Mouse (Mus musculus) layer of hippocampus, adult 8-10 months (tissue): ENCODE measurements at regions not wholly inside any gene's neighbourhood (a gene's known extent, or its start where the extent isn't known, plus 50 kb on each side); places are given as distances from the start of the nearest gene placed in this dataset.

Source experiments
- DNase-seq, 2 experiments: peaks; one replicate each; pipeline ENCODE4 v3.0.0; 2022; ENCODE audit warnings: low spot score in 2 of 2

DNA sequence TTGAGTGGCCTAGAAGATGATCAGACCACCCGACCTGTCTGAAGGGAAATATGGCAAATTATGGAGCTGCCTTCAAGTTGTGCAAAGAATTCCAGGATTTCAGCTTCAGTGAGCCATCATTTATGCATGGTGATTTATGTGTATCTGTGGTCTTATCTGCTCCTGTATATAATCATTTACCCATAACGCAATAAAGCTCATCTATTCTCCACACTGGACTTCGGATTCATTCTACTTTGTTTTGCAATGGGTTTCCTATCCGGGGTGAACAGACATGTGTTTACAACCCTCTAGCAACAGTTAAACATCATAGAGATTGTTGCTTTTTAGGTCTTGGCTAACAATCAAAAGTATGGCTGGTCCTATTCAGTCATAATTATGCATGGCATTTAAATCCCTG is 145.1 kb downstream of the Pcdh10 start:
- DNase-seq, result no peak

DNA sequence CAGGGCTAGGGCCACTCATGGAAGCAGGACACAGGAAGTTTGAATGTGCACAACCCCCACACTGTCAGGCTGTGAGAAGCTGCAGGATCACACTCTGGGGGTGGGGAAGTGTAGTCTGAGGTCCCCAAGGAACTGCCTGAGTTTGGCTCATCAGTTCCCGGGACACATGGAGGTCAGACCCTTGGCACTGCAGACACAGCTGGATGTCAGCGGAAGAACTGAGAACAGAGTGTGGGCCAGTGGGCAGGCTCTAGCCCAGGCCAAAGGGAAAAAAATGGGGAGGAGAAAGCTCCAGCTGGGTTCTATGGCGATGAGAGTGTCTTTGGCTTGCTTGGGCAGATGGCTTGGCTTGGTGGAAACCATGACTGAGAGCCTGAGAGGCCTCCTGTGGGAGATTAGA is 168.9 kb downstream of the Pcdh10 start:
- DNase-seq, result no peak

DNA sequence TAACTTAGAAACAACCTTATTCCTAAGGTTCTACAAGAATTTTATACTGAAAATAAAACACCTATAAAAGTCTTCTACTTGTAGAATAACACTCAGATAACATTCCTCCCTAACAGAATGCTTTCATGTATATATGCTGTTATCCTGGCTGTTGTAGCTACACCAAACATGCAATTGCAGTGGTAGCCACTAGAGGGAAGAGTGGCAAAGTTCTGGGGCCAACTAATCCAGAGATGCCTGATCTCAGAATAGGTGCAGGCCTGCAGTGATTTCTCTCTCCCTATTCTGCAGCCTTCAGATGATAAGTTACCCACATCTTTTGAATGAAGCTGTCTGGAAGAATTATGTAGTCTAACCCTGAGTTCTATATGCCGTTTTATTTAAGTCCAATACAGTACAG is 177.5 kb downstream of the Pcdh10 start:
- DNase-seq, result peak; percentile 33 to 75

DNA sequence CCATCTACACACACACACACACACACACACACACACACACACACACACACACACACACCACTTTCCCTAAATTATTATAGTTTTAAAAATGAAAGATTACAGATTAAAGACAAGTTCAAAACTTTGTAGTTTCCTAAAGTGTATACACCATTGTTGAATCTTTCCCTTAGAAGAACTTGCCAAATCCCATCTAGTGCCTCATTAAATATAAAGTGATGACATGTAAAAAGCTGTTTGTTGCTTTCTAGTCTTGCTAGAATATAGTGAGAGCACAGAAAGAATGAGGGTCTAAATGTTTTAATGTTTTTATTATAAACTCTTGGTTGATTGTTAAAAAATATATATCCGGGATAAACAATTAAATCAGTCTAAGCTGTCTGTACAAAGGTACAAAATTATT is 194.8 kb downstream of the Pcdh10 start:
- no peak for DNase-seq

DNA sequence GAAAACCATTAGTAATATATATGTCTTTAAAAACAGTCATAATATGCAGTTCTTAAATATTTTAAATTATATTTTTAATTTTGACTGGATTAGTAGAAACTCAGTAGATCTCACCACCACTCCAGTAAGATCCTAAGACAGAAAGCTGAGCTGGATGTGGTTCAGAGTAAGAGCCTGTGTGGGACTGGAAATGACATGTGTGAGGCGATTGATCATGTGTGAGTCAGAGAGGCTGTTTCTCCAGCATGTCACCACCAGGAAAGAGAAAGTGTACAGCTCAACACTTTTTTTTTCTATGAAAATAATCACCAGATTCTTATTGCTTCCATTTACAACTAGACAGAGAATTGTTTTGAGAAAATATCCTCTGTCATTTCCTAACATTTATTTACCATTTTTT is 198.8 kb downstream of the Pcdh10 start:
- DNase-seq, result no peak

DNA sequence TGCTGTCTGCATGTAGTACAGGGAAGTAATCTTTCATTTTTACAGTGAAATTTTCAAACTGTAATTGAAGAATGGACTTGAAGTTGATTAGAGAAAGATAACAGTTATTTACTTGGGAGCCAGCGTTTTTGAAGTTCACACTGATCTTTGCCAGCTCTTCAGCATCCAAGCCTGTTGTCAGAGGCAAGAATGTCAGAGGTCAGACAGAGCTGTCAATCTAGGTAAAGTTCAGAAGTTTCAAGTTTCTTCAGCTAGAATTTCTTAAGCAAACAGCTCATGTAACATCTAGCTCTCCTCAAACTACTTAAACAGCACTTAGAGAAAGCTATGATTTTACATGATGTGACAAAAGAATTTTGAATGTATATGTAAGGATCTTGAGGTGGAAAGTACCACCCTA is 215.4 kb downstream of the Pcdh10 start:
- no peak for DNase-seq

DNA sequence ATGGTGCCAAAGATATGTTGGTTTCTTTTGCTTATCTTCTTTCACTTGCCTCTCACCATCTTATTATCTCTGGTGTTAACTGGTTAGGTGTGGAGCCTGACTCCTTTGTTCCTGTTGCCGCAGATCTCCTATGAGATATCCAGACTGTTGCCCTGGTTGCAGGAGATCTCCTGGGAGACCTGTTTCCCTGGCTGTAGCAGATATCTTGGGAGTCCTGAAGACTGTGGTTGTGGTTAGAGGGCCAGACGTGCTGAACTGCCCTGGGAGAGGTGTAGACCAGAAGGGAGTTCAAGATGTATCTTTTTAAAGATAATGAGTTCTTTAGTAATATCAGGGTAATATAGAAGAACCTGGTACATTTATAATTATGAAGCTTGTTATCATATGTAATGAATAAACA is 224.1 kb downstream of the Pcdh10 start:
- DNase-seq, result no peak

DNA sequence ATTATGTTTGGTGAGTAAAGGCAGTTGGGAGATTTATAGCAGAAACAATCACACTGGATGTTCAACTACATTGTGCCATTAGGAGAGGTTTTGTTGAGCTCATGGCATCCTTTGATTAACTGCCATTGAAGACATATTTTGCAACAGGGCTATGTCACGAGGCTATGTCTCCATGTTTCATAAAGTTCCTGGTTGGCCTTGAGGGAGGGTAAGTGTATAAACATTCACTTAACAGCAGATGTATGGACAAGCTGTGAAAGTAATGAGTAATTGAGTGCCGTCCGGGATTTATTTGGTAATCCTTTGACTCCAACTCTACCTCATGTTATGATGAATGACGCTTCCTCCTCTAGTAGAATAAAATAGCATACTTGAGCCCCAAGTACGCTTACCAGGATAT is 225.0 kb downstream of the Pcdh10 start:
- DNase-seq, result no peak

DNA sequence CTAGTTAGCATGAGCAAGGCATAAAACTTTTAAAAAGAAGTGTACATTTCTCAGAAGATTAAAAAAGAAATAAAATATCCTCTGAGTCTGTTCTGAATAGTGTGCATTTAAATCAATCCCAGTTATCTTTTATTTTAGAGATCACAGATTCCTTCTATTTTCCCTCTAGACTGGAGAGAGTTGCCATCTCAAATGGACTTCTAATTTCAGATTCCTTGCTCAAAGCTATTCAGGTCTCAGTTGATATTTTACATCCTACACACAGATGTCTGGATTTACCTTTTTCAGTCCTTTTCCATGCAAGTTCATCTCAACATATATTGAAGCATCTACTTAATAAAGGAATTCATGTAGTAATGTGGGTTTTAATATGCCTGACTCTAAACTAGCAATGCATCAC is 242.5 kb downstream of the Pcdh10 start:
- no peak for DNase-seq

DNA sequence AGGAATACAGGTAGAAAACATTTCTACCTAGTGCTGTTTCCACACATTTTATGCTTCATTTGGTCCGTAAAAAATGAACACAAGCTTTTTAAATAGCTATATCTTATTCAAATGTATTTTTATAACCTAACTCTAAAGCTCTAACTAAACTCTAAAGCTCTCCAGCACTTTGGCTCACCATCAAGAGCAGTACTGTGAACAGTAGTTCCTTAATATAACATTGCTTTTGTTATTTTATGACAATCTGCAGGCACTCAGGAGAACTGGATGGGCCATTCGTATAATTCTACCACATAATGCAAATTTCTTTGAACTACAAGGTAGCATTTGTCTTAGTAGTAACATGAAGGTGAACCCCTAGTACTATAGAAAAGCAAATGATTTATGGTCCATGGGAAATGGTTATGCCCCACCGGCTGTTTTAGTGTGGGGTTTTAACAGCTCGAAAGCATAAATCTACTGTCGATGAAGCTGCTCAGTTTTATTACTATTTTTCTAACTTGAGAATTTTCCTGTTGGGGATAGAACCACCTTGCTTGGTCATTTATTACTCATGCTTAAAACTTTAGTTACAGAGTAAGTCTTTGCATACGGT is 267.8 kb downstream of the Pcdh10 start:
- no peak for DNase-seq

DNA sequence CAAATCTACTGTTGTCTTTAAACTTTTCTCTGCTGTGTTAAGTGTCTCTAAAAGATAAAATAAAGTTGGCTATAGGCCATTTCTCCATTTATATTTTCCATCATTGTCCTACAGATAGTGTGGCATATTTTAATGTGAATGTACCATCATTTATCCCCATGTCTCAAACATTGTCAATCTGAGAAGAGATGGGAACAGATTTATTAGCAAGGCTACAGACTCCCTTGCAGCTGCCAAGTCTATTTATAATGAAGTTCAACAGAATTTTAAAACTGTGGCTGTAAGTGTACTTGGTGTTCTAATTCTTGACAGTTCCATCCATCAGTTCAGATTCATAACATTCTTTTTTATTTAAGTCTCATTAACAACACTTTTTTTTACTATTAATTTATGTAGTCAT is 271.2 kb downstream of the Pcdh10 start:
- no peak for DNase-seq

DNA sequence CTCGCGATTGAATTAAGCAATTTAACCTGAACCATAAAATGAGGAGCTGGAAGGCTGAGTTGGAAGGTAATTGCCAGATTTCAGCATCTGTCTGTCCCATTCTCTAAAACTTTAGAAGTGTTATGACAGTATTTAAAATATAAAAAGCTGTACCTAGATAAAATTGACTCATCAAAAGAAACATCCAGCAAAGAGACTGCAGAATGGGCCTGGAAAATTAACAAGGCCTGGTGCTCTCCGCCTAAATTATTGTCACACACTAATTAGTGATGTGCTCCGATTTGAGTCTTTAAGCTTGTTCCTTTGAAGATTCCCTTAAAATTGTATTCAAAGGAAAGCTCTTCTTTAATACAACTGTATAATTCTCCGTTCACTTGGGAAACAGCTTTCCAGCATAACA is 278.8 kb downstream of the Pcdh10 start:
- DNase-seq, result no peak

DNA sequence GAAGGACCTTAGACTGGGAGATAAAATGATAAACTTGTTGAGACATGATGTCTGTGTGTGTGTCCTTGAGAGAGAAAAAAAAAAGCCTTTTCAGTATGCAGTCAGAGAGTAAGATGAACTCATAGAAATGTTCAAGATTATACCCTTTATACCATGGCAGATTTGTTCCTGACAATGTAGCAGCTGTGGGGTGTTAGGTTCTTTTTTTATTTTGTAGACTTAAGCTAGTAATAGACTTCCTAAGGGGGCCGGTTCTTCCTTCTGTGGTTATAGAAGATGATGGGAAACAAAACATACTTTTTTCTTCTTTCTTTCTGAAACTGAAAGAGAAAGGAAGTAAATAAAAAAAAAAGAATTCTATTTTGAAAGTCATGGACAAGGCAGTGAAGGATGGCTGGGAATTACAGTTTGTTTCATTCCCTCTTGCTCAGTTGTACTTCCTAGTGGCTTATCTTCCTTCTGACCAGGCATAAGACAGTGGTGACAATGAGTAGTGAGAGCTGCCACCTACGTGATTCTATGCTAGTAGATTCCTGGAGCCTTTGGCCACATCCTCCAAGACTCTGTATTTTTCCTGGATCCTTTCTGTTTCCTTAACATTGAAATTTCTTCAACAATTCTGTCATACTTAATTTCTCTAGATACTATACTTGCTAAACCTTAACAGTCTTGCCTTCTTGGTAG is 280.0 kb downstream of the Pcdh10 start:
- DNase-seq, result no peak

DNA sequence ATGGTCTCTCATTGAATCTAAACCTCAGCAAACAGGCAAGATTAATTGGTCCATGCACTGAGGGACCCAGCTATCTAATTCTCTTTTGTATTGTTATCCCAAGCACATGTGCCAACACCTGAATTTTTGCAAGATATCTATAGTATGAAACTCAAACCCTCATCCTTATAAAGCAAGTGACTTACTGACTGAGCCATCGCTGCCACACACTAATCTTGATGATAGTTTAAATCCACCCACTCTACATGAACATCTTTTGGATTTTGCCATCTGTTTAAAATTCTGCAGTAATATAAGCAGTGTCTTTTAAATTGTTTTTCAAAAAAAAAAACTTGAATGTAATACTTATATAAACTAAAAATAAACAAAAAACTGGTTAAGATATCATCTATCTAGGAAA is 280.9 kb downstream of the Pcdh10 start:
- DNase-seq, result no peak

DNA sequence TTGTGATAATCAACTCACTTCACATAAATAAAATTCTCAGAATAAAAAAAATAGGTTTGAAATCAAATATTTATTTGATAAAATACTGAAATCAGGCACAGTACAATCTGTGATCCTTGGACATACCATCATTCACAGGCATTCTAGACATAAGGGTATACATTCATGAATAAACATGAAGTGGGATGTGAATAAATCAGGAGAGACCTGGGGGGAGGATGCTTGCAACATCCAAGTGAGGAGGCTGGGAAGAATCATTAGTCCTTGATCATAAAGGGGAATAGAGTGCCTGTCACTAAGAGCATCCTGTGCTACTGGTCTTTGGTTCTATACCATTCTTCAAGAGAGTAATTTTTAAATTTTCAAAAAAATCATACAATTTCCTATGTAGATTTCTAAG is 292.2 kb downstream of the Pcdh10 start:
- DNase-seq, result no peak

DNA sequence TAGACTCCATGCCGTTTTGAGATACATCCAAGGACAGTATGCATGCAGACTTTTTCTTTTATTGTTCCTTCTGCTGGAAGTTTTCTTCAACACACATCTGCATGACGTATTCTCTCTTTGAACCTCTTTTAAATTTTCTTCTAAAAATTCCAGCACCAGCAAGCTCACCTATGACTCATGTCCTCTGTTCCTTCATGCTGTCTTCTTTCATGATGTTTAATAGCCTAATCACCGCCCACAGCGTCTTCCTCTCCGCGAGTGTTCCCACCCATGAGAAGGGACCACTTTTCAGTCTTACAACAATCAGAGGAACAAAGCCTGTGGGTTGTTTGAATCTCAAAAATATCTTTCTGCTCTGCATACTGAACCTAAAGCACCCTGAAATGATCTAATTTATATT is 299.5 kb downstream of the Pcdh10 start:
- DNase-seq, result no peak

DNA sequence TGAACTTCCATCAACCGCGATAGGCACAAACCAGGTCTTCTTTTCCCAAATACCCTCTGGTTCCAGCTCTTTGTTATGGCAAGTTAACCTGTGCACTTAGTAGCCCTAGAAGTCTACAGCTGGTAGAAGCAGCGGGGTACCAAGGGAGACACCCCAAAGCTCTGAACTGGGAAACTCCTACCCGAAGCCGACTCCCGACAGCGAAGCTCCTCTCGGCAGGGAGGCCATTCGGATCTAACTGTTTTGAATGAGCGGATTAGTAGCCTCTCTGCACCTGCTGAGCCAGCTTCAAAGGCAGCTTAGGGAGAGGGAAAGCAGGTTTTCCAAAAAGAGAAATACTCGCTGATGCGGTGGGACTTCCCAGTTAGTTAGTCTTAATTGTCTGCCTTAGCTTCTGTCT is 303.2 kb downstream of the Pcdh10 start:
- DNase-seq, result no peak

DNA sequence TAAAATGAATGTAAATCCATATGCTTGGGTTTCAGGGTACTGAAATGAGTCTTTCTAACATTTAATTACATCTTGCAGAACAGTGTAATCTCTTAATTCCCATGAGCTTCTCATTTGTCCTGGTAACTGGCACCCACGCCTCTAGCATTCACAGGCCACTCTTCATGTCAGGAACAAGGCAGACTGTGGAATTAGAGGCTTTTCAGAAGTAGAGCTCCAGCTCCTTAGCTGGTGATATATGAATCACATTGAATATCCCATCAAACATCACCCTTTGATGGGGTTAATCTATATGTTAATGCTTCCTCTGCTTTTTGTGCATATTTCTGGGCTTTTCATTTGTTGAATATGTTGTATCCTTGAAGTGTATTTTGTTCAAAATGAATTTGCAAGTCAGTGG is 329.7 kb downstream of the Pcdh10 start:
- DNase-seq, result no peak
